Mouse (Mus musculus) heart, postnatal 0 days (tissue): ENCODE measurements around the gene Itpr1. TPM values are rescaled to one million over a fixed set of nuclear protein-coding genes. Genes with fewer than 3 reads are reported as not detected.

Experiments used
- ATAC-seq: fragments of 200-750 bp; cut with Nextera tagmentation; 2 replicates; pipeline ENCODE4 v1.8.0; 2017; ENCODE audit warnings: low read depth, moderate number of reproducible peaks, moderate library complexity; ENCODE audit not compliant: insufficient read depth
- DNase-seq: peaks from one replicate; pipeline ENCODE4 v3.0.0-alpha.2; 2016; ENCODE audit warnings: low spot score
- H3K27ac ChIP-seq: fragments of 300-500 bp; sonication (generic); 2 replicates; pipeline ENCODE4 v1.5.1; 2014; ENCODE audit warnings: low read depth, mild to moderate bottlenecking
- H3K27me3 ChIP-seq: fragments of 300-500 bp; sonication (generic); 2 replicates; pipeline ENCODE4 v1.6.1; 2014; ENCODE audit warnings: low read length, mixed read lengths; ENCODE audit not compliant: control insufficient read depth, insufficient read depth
- H3K36me3 ChIP-seq: fragments of 300-500 bp; sonication (generic); replicated peaks from 2 replicates; pipeline ENCODE4 v1.6.1; 2014; ENCODE audit warnings: low read length, mixed read lengths; ENCODE audit not compliant: control insufficient read depth, insufficient read depth
- H3K4me1 ChIP-seq: fragments of 300-500 bp; sonication (generic); 2 replicates; pipeline ENCODE4 v1.6.1; 2014; ENCODE audit warnings: antibody characterized with exemption; ENCODE audit not compliant: control insufficient read depth, insufficient read depth
- H3K4me2 ChIP-seq: fragments of 300-500 bp; sonication (generic); 2 replicates; pipeline ENCODE4 v1.6.1; 2014; ENCODE audit warnings: low read depth, mild to moderate bottlenecking, low read length, moderate library complexity
- H3K4me3 ChIP-seq: fragments of 300-500 bp; sonication (generic); 2 replicates; pipeline ENCODE4 v1.5.1; 2014; ENCODE audit warnings: low read depth, low read length
- H3K9ac ChIP-seq: fragments of 300-500 bp; sonication (generic); replicated peaks from 2 replicates; pipeline ENCODE4 v1.6.1; 2014; ENCODE audit warnings: low read depth, low read length, mixed read lengths
- H3K9me3 ChIP-seq: fragments of 300-500 bp; sonication (generic); replicated peaks from 2 replicates; pipeline ENCODE4 v1.6.1; 2016; ENCODE audit warnings: low read length; ENCODE audit not compliant: control insufficient read depth
- CTCF ChIP-seq: IDR thresholded peaks from 2 replicates; pipeline ENCODE4 v1.5.1; 2016; ENCODE audit warnings: antibody characterized with exemption, control low read depth, low read depth
- EP300 ChIP-seq: IDR thresholded peaks from 2 replicates; pipeline ENCODE4 v1.6.1; 2016; ENCODE audit warnings: antibody characterized with exemption, low read depth
- WGBS: fragments of 180-500 bp; shearing (Covaris S2); extraction: QIAGEN DNeasy Blood & Tissue Kit; methylation state at CpG from one replicate; pipeline ENCODE4 v1.1.7; 2014; 5-methylcytosine and 5-hydroxymethylcytosine counted together
- polyA plus RNA-seq: library from polyadenylated mRNA; unstranded; fragments of >200 nt; fragmentation: Nextera tagmentation; extraction: Ambion mirVana; gene quantifications from 2 replicates; pipeline ENCODE4 v1.2.1, GENCODE M21; 2015
- total RNA-seq: library from RNA; depleted of rRNA; stranded (reverse); fragments of >200 nt; gene quantifications from 2 replicates; pipeline ENCODE4 v1.2.3, GENCODE M21; 2014; ENCODE audit warnings: low replicate concordance

Gene Itpr1
- total and polyA plus RNA-seq, 2 experiments from 2014 or later: 7.1 to 22.2 TPM

- Histone ChIP-seq H3K27ac (0 out of 2 replicates have a peak overlapping the region, but pooled peaks have one; percentile 58), H3K9me3 (no peaks in the 10 kb centered on the region), H3K4me1 (peaks cover 9% of the 10 kb centered on the region), H3K27me3 (no peaks in the 10 kb centered on the region), H3K4me3 (no peak overlapping the region), H3K4me2 (no peak overlapping the region), H3K36me3 (peaks cover 34% of the 10 kb centered on the region), H3K9ac (no peak overlapping the region)
- ATAC-seq: no peak
- 72% methylated on average over 6 of the region's 6 CpGs for WGBS
- DNase-seq: no peak
- no peak for TF ChIP-seq CTCF
- TF ChIP-seq EP300: no peak
Observed at GRCm38 (mm10) chr6:108477602-108478001, 264.7 kb downstream of the Itpr1 start.

- H3K4me2 ChIP-seq: no peak overlapping the region
- H3K9me3 ChIP-seq: no peaks in the 10 kb centered on the region
- TF ChIP-seq EP300 (no peak), CTCF (no peak)
- H3K27ac ChIP-seq: no peak overlapping the region
- no peaks in the 10 kb centered on the region for H3K27me3 ChIP-seq
- no peak overlapping the region for H3K9ac ChIP-seq
- DNase-seq (no peak), ATAC-seq (no peak)
- H3K36me3 ChIP-seq: peaks cover 50% of the 10 kb centered on the region
- 85% methylated on average over 4 of the region's 4 CpGs for WGBS
- H3K4me3 ChIP-seq: no peak overlapping the region
- peaks cover 9% of the 10 kb centered on the region for H3K4me1 ChIP-seq
Observed at GRCm38 (mm10) chr6:108481190-108481589, 268.3 kb downstream of the Itpr1 start.

- Histone ChIP-seq H3K4me1 (no peaks in the 10 kb centered on the region), H3K4me3 (no peak overlapping the region), H3K27me3 (no peaks in the 10 kb centered on the region), H3K9ac (no peak overlapping the region), H3K27ac (no peak overlapping the region), H3K9me3 (no peaks in the 10 kb centered on the region), H3K4me2 (no peak overlapping the region), H3K36me3 (peaks cover 50% of the 10 kb centered on the region)
- ATAC-seq (no peak), DNase-seq (no peak)
- TF ChIP-seq CTCF: no peak
- TF ChIP-seq EP300: no peak
- 87% methylated on average over 5 of the region's 5 CpGs for WGBS
Observed at GRCm38 (mm10) chr6:108482464-108482863, 269.6 kb downstream of the Itpr1 start.

- Histone ChIP-seq H3K9me3 (no peaks in the 10 kb centered on the region), H3K4me3 (no peak overlapping the region), H3K4me1 (no peaks in the 10 kb centered on the region), H3K9ac (no peak overlapping the region), H3K27ac (no peak overlapping the region), H3K27me3 (no peaks in the 10 kb centered on the region), H3K36me3 (peaks cover 72% of the 10 kb centered on the region), H3K4me2 (no peak overlapping the region)
- 91% methylated on average over 7 of the region's 7 CpGs for WGBS
- ATAC-seq: no peak
- TF ChIP-seq CTCF: no peak
- no peak for DNase-seq
Observed at GRCm38 (mm10) chr6:108486212-108486992, 273.5 kb downstream of the Itpr1 start.

- no peak overlapping the region for H3K4me2 ChIP-seq
- no peak for TF ChIP-seq CTCF
- TF ChIP-seq EP300: no peak
- no peak overlapping the region for H3K27ac ChIP-seq
- no peak overlapping the region for H3K4me3 ChIP-seq
- no peak for DNase-seq
- no peaks in the 10 kb centered on the region for H3K27me3 ChIP-seq
- no peak overlapping the region for H3K9ac ChIP-seq
- ATAC-seq: no peak
- H3K4me1 ChIP-seq: 0 out of 2 replicates have a peak, but pooled peaks cover 9% of the 10 kb centered on the region
- WGBS: 72% methylated on average over 10 of the region's 10 CpGs
- peaks cover 63% of the 10 kb centered on the region for H3K36me3 ChIP-seq
- H3K9me3 ChIP-seq: no peaks in the 10 kb centered on the region
Observed at GRCm38 (mm10) chr6:108487300-108487835, 274.5 kb downstream of the Itpr1 start.
